In genomic region chr11:97661648-97662133, GRCm38 (mm10) we compare ENCODE assay signal across 8 mouse cellular contexts. TPM values are rescaled to one million over a fixed set of nuclear protein-coding genes. Genes with fewer than 3 reads are reported as not detected.
DNase-seq lines count a peak whose midpoint lies in the region; ATAC-seq and TF ChIP-seq lines count a peak whose summit lies in the region.

No protein-coding gene starts in this region.

- peak overlapping the region; percentile 94 for H3K4me3 ChIP-seq in E14TG2a.4 (replicated peaks; ENCODE audit: low read length)
- H3K4me3 ChIP-seq in forebrain, embryonic 15.5 days: peak overlapping the region; percentile 94
- H3K4me3 ChIP-seq in intestine, embryonic 14.5 days (ENCODE audit: low read depth, low read length): peak overlapping the region; percentile 84
- H3K4me3 ChIP-seq in liver, postnatal 0 days (ENCODE audit: low read depth, low read length): peak overlapping the region; percentile 69

- TF ChIP-seq EP300 in liver, postnatal 0 days (IDR thresholded peaks at IDR 0.05; ENCODE audit: low read depth): no peak

- peak overlapping the region; percentile 11; the same call in 1 of the 2 replicates for H3K9ac ChIP-seq in forebrain, embryonic 15.5 days (replicated peaks)
- peak overlapping the region; percentile 33 for H3K9ac ChIP-seq in intestine, embryonic 14.5 days (ENCODE audit: low read length)
- H3K9ac ChIP-seq in liver, postnatal 0 days (replicated peaks): no peak overlapping the region; the same call in 1 of the 2 replicates

- H3K27me3 ChIP-seq in E14TG2a.4 (ENCODE audit: insufficient read depth, low read length): no peaks in the 10 kb centered on the region
- peaks cover 17% of the 10 kb centered on the region for H3K27me3 ChIP-seq in forebrain, embryonic 15.5 days
- H3K27me3 ChIP-seq in intestine, embryonic 14.5 days (replicated peaks; ENCODE audit: control insufficient read depth, insufficient read depth, low read length): peaks cover 16% of the 10 kb centered on the region
- peaks cover 37% of the 10 kb centered on the region for H3K27me3 ChIP-seq in liver, postnatal 0 days (ENCODE audit: insufficient read depth, low read length)

- peaks cover 30% of the 10 kb centered on the region for H3K36me3 ChIP-seq in E14TG2a.4 (ENCODE audit: insufficient read depth, low read length)
- H3K36me3 ChIP-seq in forebrain, embryonic 15.5 days: peaks cover 11% of the 10 kb centered on the region; the same call in 1 of the 2 replicates
- peaks cover 14% of the 10 kb centered on the region; the same call in 1 of the 2 replicates for H3K36me3 ChIP-seq in intestine, embryonic 14.5 days (ENCODE audit: control insufficient read depth, insufficient read depth, low read length)
- no peaks in the 10 kb centered on the region; the same call in 1 of the 2 replicates for H3K36me3 ChIP-seq in liver, postnatal 0 days (replicated peaks; ENCODE audit: insufficient read depth, low read length)

- H3K27ac ChIP-seq in forebrain, embryonic 15.5 days (replicated peaks): no peak overlapping the region
- peak overlapping the region; percentile 88 for H3K27ac ChIP-seq in intestine, embryonic 14.5 days (ENCODE audit: low read depth)
- peak overlapping the region; percentile 39; the same call in 1 of the 2 replicates for H3K27ac ChIP-seq in liver, postnatal 0 days (ENCODE audit: low read depth)

- H3K4me2 ChIP-seq in forebrain, embryonic 15.5 days (replicated peaks): peak overlapping the region; percentile 70
- H3K4me2 ChIP-seq in intestine, embryonic 14.5 days (ENCODE audit: low read length): peak overlapping the region; percentile 66
- peak overlapping the region; percentile 84 for H3K4me2 ChIP-seq in liver, postnatal 0 days (ENCODE audit: low read depth, low read length)

- no peak for ATAC-seq in forebrain, embryonic 15.5 days (replicated peaks)
- no peak for ATAC-seq in intestine, embryonic 14.5 days (replicated peaks; ENCODE audit: low FRiP score, low TSS enrichment, low read depth)
- no peak for ATAC-seq in liver, postnatal 0 days
- ATAC-seq in activated CD4-positive, CD25-positive, alpha-beta regulatory T cell, adult 4 months: no peak

- WGBS in forebrain, embryonic 15.5 days: 0% methylated on average over 19 of the region's 20 CpGs
- WGBS in intestine, embryonic 14.5 days: under 1% methylated on average over 20 of the region's 20 CpGs
- 2% methylated on average over 14 of the region's 20 CpGs for WGBS in liver, postnatal 0 days (ENCODE audit: insufficient replicate concordance)

- no peak for TF ChIP-seq CTCF in E14TG2a.4 (conservative IDR thresholded peaks at IDR 0.05; ENCODE audit: low read length)
- no peak for TF ChIP-seq CTCF in liver, postnatal 0 days (IDR thresholded peaks at IDR 0.05; ENCODE audit: low read depth)

- H3K4me1 ChIP-seq in E14TG2a.4 (replicated peaks; ENCODE audit: low read depth, low read length): peaks cover 59% of the 10 kb centered on the region
- H3K4me1 ChIP-seq in forebrain, embryonic 15.5 days: peaks cover 48% of the 10 kb centered on the region
- peaks cover 37% of the 10 kb centered on the region for H3K4me1 ChIP-seq in intestine, embryonic 14.5 days (replicated peaks; ENCODE audit: control insufficient read depth, insufficient read depth, low read length)
- H3K4me1 ChIP-seq in liver, postnatal 0 days (ENCODE audit: insufficient read depth): peaks cover 29% of the 10 kb centered on the region

- peak; percentile 89 for DNase-seq in adrenal gland, adult 2 months
- peak; percentile 82 for DNase-seq in intestine, embryonic 14.5 days (ENCODE audit: low spot score)
- peak; percentile 31 for DNase-seq in liver, postnatal 0 days
- DNase-seq in retina, postnatal 1 day: peak; percentile 77
- no peak for DNase-seq in right cerebral cortex, postnatal 14 days

- no peaks in the 10 kb centered on the region for H3K9me3 ChIP-seq in E14TG2a.4 (ENCODE audit: low read length)
- H3K9me3 ChIP-seq in forebrain, embryonic 15.5 days: no peaks in the 10 kb centered on the region
- no peaks in the 10 kb centered on the region for H3K9me3 ChIP-seq in intestine, embryonic 14.5 days (ENCODE audit: control insufficient read depth, low read length)
- H3K9me3 ChIP-seq in liver, postnatal 0 days (ENCODE audit: low read length): no peaks in the 10 kb centered on the region

RNA-seq across cellular contexts. Expression of gene Mllt6, which starts 1.5 kb away (rescaled TPM):
- 10 to 100 TPM; 30.6 to 51.2 TPM for total RNA-seq in adrenal gland, adult 2 months (2021)
- polyA plus RNA-seq in adrenal gland, adult 2 months (2012; rRNA removed): 73.0 and 85.8 TPM in 2 replicates
- polyA plus RNA-seq in forebrain, embryonic 15.5 days (2015; fragmentation: Nextera tagmentation; extraction: Ambion mirVana): 4.3 and 4.7 TPM in 2 replicates
- polyA plus RNA-seq in intestine, embryonic 14.5 days (2014; fragmentation: Nextera tagmentation; extraction: Ambion mirVana): 4.6 and 4.8 TPM in 2 replicates
- polyA plus RNA-seq in liver, postnatal 0 days (2015; fragmentation: Nextera tagmentation; extraction: Ambion mirVana): 0.32 and 0.38 TPM in 2 replicates
- 10 to 100 TPM; 13.9 to 15.2 TPM for polyA plus RNA-seq in activated CD4-positive, CD25-positive, alpha-beta regulatory T cell, adult 4 months (2017; shearing (Covaris generic))

RNA-seq across cellular contexts. Expression of gene Cisd3, which starts 23.9 kb away (rescaled TPM):
- total RNA-seq in adrenal gland, adult 2 months (2021): 100 to 1,000 TPM; 183 to 265 TPM
- polyA plus RNA-seq in adrenal gland, adult 2 months (2012; rRNA removed): 61.6 and 66.4 TPM in 2 replicates
- polyA plus RNA-seq in forebrain, embryonic 15.5 days (2015; fragmentation: Nextera tagmentation; extraction: Ambion mirVana): 17.4 and 19.5 TPM in 2 replicates
- polyA plus RNA-seq in intestine, embryonic 14.5 days (2014; fragmentation: Nextera tagmentation; extraction: Ambion mirVana): 41.2 and 47.9 TPM in 2 replicates
- polyA plus RNA-seq in liver, postnatal 0 days (2015; fragmentation: Nextera tagmentation; extraction: Ambion mirVana): 54.6 and 63.7 TPM in 2 replicates
- 10 to 100 TPM; 91.3 to 99.5 TPM for polyA plus RNA-seq in activated CD4-positive, CD25-positive, alpha-beta regulatory T cell, adult 4 months (2017; shearing (Covaris generic))

RNA-seq across cellular contexts. Expression of gene Epop, which starts 32.2 kb away (rescaled TPM):
- 1 to 10 TPM; 2.0 to 6.8 TPM for total RNA-seq in adrenal gland, adult 2 months (2021)
- 10.6 and 16.2 TPM in 2 replicates for polyA plus RNA-seq in adrenal gland, adult 2 months (2012; rRNA removed)
- polyA plus RNA-seq in forebrain, embryonic 15.5 days (2015; fragmentation: Nextera tagmentation; extraction: Ambion mirVana): 4.6 and 5.8 TPM in 2 replicates
- polyA plus RNA-seq in intestine, embryonic 14.5 days (2014; fragmentation: Nextera tagmentation; extraction: Ambion mirVana): 3.1 and 3.6 TPM in 2 replicates
- polyA plus RNA-seq in liver, postnatal 0 days (2015; fragmentation: Nextera tagmentation; extraction: Ambion mirVana): 1.1 and 1.6 TPM in 2 replicates
- polyA plus RNA-seq in activated CD4-positive, CD25-positive, alpha-beta regulatory T cell, adult 4 months (2017; shearing (Covaris generic)): under 1 TPM; 0.40 to 0.61 TPM

RNA-seq across cellular contexts. Expression of gene Pcgf2, which starts 38.6 kb away (rescaled TPM):
- 10 to 100 TPM; 19.8 to 26.1 TPM for total RNA-seq in adrenal gland, adult 2 months (2021)
- polyA plus RNA-seq in adrenal gland, adult 2 months (2012; rRNA removed): 89.5 and 107 TPM in 2 replicates
- polyA plus RNA-seq in forebrain, embryonic 15.5 days (2015; fragmentation: Nextera tagmentation; extraction: Ambion mirVana): 18.1 and 18.8 TPM in 2 replicates
- 19.2 and 19.7 TPM in 2 replicates for polyA plus RNA-seq in intestine, embryonic 14.5 days (2014; fragmentation: Nextera tagmentation; extraction: Ambion mirVana)
- 1.9 TPM in 2 replicates for polyA plus RNA-seq in liver, postnatal 0 days (2015; fragmentation: Nextera tagmentation; extraction: Ambion mirVana)
- 1 to 10 TPM; 3.1 to 4.7 TPM for polyA plus RNA-seq in activated CD4-positive, CD25-positive, alpha-beta regulatory T cell, adult 4 months (2017; shearing (Covaris generic))

RNA-seq across cellular contexts. Expression of gene Psmb3, which starts 41.5 kb away (rescaled TPM):
- total RNA-seq in adrenal gland, adult 2 months (2021): 100 to 1,000 TPM; 224 to 239 TPM
- 247 and 261 TPM in 2 replicates for polyA plus RNA-seq in adrenal gland, adult 2 months (2012; rRNA removed)
- 460 and 475 TPM in 2 replicates for polyA plus RNA-seq in forebrain, embryonic 15.5 days (2015; fragmentation: Nextera tagmentation; extraction: Ambion mirVana)
- polyA plus RNA-seq in intestine, embryonic 14.5 days (2014; fragmentation: Nextera tagmentation; extraction: Ambion mirVana): 473 and 491 TPM in 2 replicates
- polyA plus RNA-seq in liver, postnatal 0 days (2015; fragmentation: Nextera tagmentation; extraction: Ambion mirVana): 244 and 267 TPM in 2 replicates
- 100 to 1,000 TPM; 422 to 486 TPM for polyA plus RNA-seq in activated CD4-positive, CD25-positive, alpha-beta regulatory T cell, adult 4 months (2017; shearing (Covaris generic))
